9 mouse cellular contexts compared by ENCODE assay signal in genomic region chr19:44756421-44757230, GRCm38 (mm10). TPM values are rescaled to one million over a fixed set of nuclear protein-coding genes. Genes with fewer than 3 reads are reported as not detected.
A peak's percentile ranks its signal among the peaks of the same experiment; 100 is the strongest.
DNase-seq lines count a peak whose midpoint lies in the region; ATAC-seq and TF ChIP-seq lines count a peak whose summit lies in the region.
"Had no signal": no experiment of that assay in that cellular context is flagged by ENCODE, and none has a peak within 500 bp of the region (broad histone marks: within the 10 kb centered on the region; RNA-seq: fewer than 3 reads in every experiment).

No protein-coding gene starts in this region.

- intact Hi-C loops in gastrocnemius, adult 2 months (cut with DNase I), result loop anchor here (5.0 to 10.0 kb wide), 2 partner anchors 74 to 128 kb away; no protein-coding TSS in a partner anchor

- H3K4me2 ChIP-seq in intestine, embryonic 16.5 days (ENCODE audit: low read depth, low read length), result peak overlapping the region; percentile 59

- H3K4me1 ChIP-seq in embryonic facial prominence, embryonic 10.5 days, result peaks cover 59% of the 10 kb centered on the region
- peaks cover 17% of the 10 kb centered on the region for H3K4me1 ChIP-seq in intestine, embryonic 16.5 days (ENCODE audit: control insufficient read depth, insufficient read depth, low read length)
- peaks cover 78% of the 10 kb centered on the region for H3K4me1 ChIP-seq in midbrain, embryonic 10.5 days

- ATAC-seq in intestine, embryonic 16.5 days, result peak; percentile 23; the same call in 1 of the 2 replicates

- no peak for TF ChIP-seq CTCF in gastrocnemius, adult 2 months (IDR thresholded peaks at IDR 0.05)

- peaks cover 100% of the 10 kb centered on the region for H3K27me3 ChIP-seq in embryonic facial prominence, embryonic 10.5 days (replicated peaks; ENCODE audit: low read depth, poor library complexity, severe bottlenecking)
- H3K27me3 ChIP-seq in intestine, embryonic 16.5 days (replicated peaks; ENCODE audit: control insufficient read depth, insufficient read depth, low read length), result peaks cover 88% of the 10 kb centered on the region
- H3K27me3 ChIP-seq in midbrain, embryonic 10.5 days (ENCODE audit: low read depth, poor library complexity, severe bottlenecking), result peaks cover 100% of the 10 kb centered on the region

- DNase-seq in gastrocnemius, adult 2 months, result peak; percentile 26
- no peak for DNase-seq in gastrocnemius, adult 18-20 months (ENCODE audit: low spot score)
- peak; percentile 81 for DNase-seq in embryonic facial prominence, embryonic 10.5 days (ENCODE audit: low spot score)
- peak; percentile 84 for DNase-seq in midbrain, embryonic 10.5 days (ENCODE audit: low spot score)
- no peak for DNase-seq in adrenal gland, adult 2 months
- DNase-seq in lung, postnatal 14 days, result no peak
- DNase-seq in layer of hippocampus, postnatal 36 days, result no peak

- H3K9me3 ChIP-seq in embryonic facial prominence, embryonic 10.5 days, result no peaks in the 10 kb centered on the region
- H3K9me3 ChIP-seq in intestine, embryonic 16.5 days (ENCODE audit: control insufficient read depth, low read length), result no peaks in the 10 kb centered on the region
- H3K9me3 ChIP-seq in midbrain, embryonic 10.5 days (replicated peaks), result no peaks in the 10 kb centered on the region

- no peak overlapping the region for H3K27ac ChIP-seq in gastrocnemius, adult 2 months
- peak overlapping the region; percentile 73; the same call in 1 of the 2 replicates for H3K27ac ChIP-seq in embryonic facial prominence, embryonic 10.5 days (replicated peaks)
- no peak overlapping the region for H3K27ac ChIP-seq in intestine, embryonic 16.5 days (ENCODE audit: low read length)
- H3K27ac ChIP-seq in midbrain, embryonic 10.5 days (replicated peaks), result peak overlapping the region; percentile 63

- H3K9ac ChIP-seq in intestine, embryonic 16.5 days (ENCODE audit: low read depth, low read length), result no peak overlapping the region

- peak overlapping the region; percentile 71 for H3K4me3 ChIP-seq in gastrocnemius, adult 2 months
- H3K4me3 ChIP-seq in embryonic facial prominence, embryonic 10.5 days, result peak overlapping the region; percentile 58
- H3K4me3 ChIP-seq in intestine, embryonic 16.5 days (ENCODE audit: low read length), result peak overlapping the region; percentile 43
- H3K4me3 ChIP-seq in midbrain, embryonic 10.5 days, result peak overlapping the region; percentile 61

- 0% methylated on average over 71 of the region's 71 CpGs for WGBS in embryonic facial prominence, embryonic 10.5 days
- under 1% methylated on average over 68 of the region's 71 CpGs for WGBS in intestine, embryonic 16.5 days
- WGBS in midbrain, embryonic 10.5 days, result under 1% methylated on average over 71 of the region's 71 CpGs

- H3K36me3 ChIP-seq in embryonic facial prominence, embryonic 10.5 days (replicated peaks), result no peaks in the 10 kb centered on the region
- no peaks in the 10 kb centered on the region for H3K36me3 ChIP-seq in intestine, embryonic 16.5 days (ENCODE audit: control insufficient read depth, insufficient read depth, low read length)
- H3K36me3 ChIP-seq in midbrain, embryonic 10.5 days, result no peaks in the 10 kb centered on the region

RNA-seq across cellular contexts. Expression of gene Pax2, which starts 0.8 kb away (rescaled TPM):
- total RNA-seq in gastrocnemius, adult 2 months (2021), result not detected
- total RNA-seq in gastrocnemius, adult 18-20 months (2021), result not detected
- polyA plus RNA-seq in embryonic facial prominence, embryonic 10.5 days (2016; fragmentation: Nextera tagmentation; extraction: Ambion mirVana), result 1.00 and 1.8 TPM in 2 replicates
- not detected in 2 replicates for polyA plus RNA-seq in intestine, embryonic 16.5 days (2015; fragmentation: Nextera tagmentation; extraction: Ambion mirVana)
- 0.60 and 1.1 TPM in 2 replicates for polyA plus RNA-seq in midbrain, embryonic 10.5 days (2016; fragmentation: Nextera tagmentation; extraction: Ambion mirVana)
- not detected for total RNA-seq in adrenal gland, adult 2 months (2021)
- polyA plus RNA-seq in adrenal gland, adult 2 months (2012; rRNA removed), result not detected in 2 replicates
- total RNA-seq in layer of hippocampus, postnatal 36 days (2021), result under 1 TPM; 0.32 to 0.35 TPM
- total RNA-seq: gastrocnemius, postnatal 4 days had no signal

Comparison
In these comparisons a context has a peak if more than half of its experiments do, and no peak if none do; other contexts are left out.
1. DNase-seq: peak in gastrocnemius, adult 2 months (single experiment), embryonic facial prominence, embryonic 10.5 days (single experiment) and midbrain, embryonic 10.5 days (single experiment); none in gastrocnemius, adult 18-20 months (single experiment), adrenal gland, adult 2 months (single experiment), lung, postnatal 14 days (single experiment) and layer of hippocampus, postnatal 36 days (0 of 2).
2. H3K27ac ChIP-seq: peak in embryonic facial prominence, embryonic 10.5 days (single experiment) and midbrain, embryonic 10.5 days (single experiment); none in gastrocnemius, adult 2 months (single experiment) and intestine, embryonic 16.5 days (single experiment).
3. Peak in every context shown above with its lines, with median percentiles within 50 percentile points of each other: H3K4me3 ChIP-seq.